In genomic region chr6:119174307-119175074, GRCm38 (mm10) we compare ENCODE assay signal across 8 mouse cellular contexts. TPM values are rescaled to one million over a fixed set of nuclear protein-coding genes. Genes with fewer than 3 reads are reported as not detected.
DNase-seq lines count a peak whose midpoint lies in the region; ATAC-seq lines count a peak whose summit lies in the region.

No protein-coding gene starts in this region.

- H3K9me3 ChIP-seq in kidney, embryonic 15.5 days (replicated peaks) = no peaks in the 10 kb centered on the region
- H3K9me3 ChIP-seq in embryonic facial prominence, embryonic 12.5 days = no peaks in the 10 kb centered on the region
- H3K9me3 ChIP-seq in hindbrain, embryonic 16.5 days (ENCODE audit: control insufficient read depth, low read length) = no peaks in the 10 kb centered on the region
- H3K9me3 ChIP-seq in midbrain, embryonic 16.5 days (replicated peaks; ENCODE audit: control insufficient read depth, low read length, poor library complexity, severe bottlenecking) = no peaks in the 10 kb centered on the region

- no peaks in the 10 kb centered on the region for H3K27me3 ChIP-seq in kidney, embryonic 15.5 days
- no peaks in the 10 kb centered on the region for H3K27me3 ChIP-seq in embryonic facial prominence, embryonic 12.5 days
- no peaks in the 10 kb centered on the region for H3K27me3 ChIP-seq in hindbrain, embryonic 16.5 days (replicated peaks; ENCODE audit: control insufficient read depth, insufficient read depth, low read length)
- no peaks in the 10 kb centered on the region for H3K27me3 ChIP-seq in midbrain, embryonic 16.5 days (ENCODE audit: control insufficient read depth, insufficient read depth, low read depth, low read length)

- H3K4me3 ChIP-seq in kidney, embryonic 15.5 days (replicated peaks) = peak overlapping the region; percentile 79
- peak overlapping the region; percentile 77 for H3K4me3 ChIP-seq in embryonic facial prominence, embryonic 12.5 days
- H3K4me3 ChIP-seq in hindbrain, embryonic 16.5 days (ENCODE audit: low read length) = peak overlapping the region; percentile 77
- H3K4me3 ChIP-seq in midbrain, embryonic 16.5 days (ENCODE audit: low read depth, low read length) = peak overlapping the region; percentile 88

- peaks cover 11% of the 10 kb centered on the region for H3K4me1 ChIP-seq in kidney, embryonic 15.5 days
- peaks cover 6% of the 10 kb centered on the region; the same call in 1 of the 2 replicates for H3K4me1 ChIP-seq in embryonic facial prominence, embryonic 12.5 days
- peaks cover 10% of the 10 kb centered on the region for H3K4me1 ChIP-seq in hindbrain, embryonic 16.5 days (ENCODE audit: control insufficient read depth, insufficient read depth, low read depth, low read length)
- H3K4me1 ChIP-seq in midbrain, embryonic 16.5 days (ENCODE audit: control insufficient read depth, insufficient read depth, low read length) = peaks cover 24% of the 10 kb centered on the region

- no peak overlapping the region for H3K27ac ChIP-seq in kidney, embryonic 15.5 days
- H3K27ac ChIP-seq in embryonic facial prominence, embryonic 12.5 days = 0 out of 2 replicates have a peak overlapping the region, but pooled peaks have one; percentile 77
- H3K27ac ChIP-seq in hindbrain, embryonic 16.5 days (ENCODE audit: low read depth, low read length) = peak overlapping the region; percentile 94
- H3K27ac ChIP-seq in midbrain, embryonic 16.5 days (ENCODE audit: low read length) = peak overlapping the region; percentile 94

- no peak overlapping the region for H3K9ac ChIP-seq in kidney, embryonic 15.5 days
- H3K9ac ChIP-seq in embryonic facial prominence, embryonic 12.5 days = no peak overlapping the region
- H3K9ac ChIP-seq in hindbrain, embryonic 16.5 days (ENCODE audit: low read depth, low read length) = peak overlapping the region; percentile 93
- 0 out of 2 replicates have a peak overlapping the region, but pooled peaks have one; percentile 8 for H3K9ac ChIP-seq in midbrain, embryonic 16.5 days (ENCODE audit: low read depth, low read length)

- H3K4me2 ChIP-seq in kidney, embryonic 15.5 days = peak overlapping the region; percentile 65
- H3K4me2 ChIP-seq in embryonic facial prominence, embryonic 12.5 days (replicated peaks) = peak overlapping the region; percentile 56
- peak overlapping the region; percentile 62 for H3K4me2 ChIP-seq in hindbrain, embryonic 16.5 days (ENCODE audit: low read length)
- peak overlapping the region; percentile 55 for H3K4me2 ChIP-seq in midbrain, embryonic 16.5 days (ENCODE audit: low read length)

- no peak for DNase-seq in kidney, adult 9 months
- DNase-seq in adrenal gland, adult 2 months = no peak
- DNase-seq in urinary bladder, postnatal 10 days (ENCODE audit: low spot score) = no peak
- DNase-seq in urinary bladder, postnatal 25 days (ENCODE audit: low spot score) = no peak

- no peaks in the 10 kb centered on the region for H3K36me3 ChIP-seq in kidney, embryonic 15.5 days
- H3K36me3 ChIP-seq in embryonic facial prominence, embryonic 12.5 days = no peaks in the 10 kb centered on the region
- no peaks in the 10 kb centered on the region for H3K36me3 ChIP-seq in hindbrain, embryonic 16.5 days (ENCODE audit: control insufficient read depth, insufficient read depth, low read length)
- H3K36me3 ChIP-seq in midbrain, embryonic 16.5 days (ENCODE audit: control insufficient read depth, insufficient read depth, low read length) = no peaks in the 10 kb centered on the region

- 54% methylated on average over 12 of the region's 12 CpGs for WGBS in kidney, embryonic 15.5 days
- 54% methylated on average over 12 of the region's 12 CpGs for WGBS in embryonic facial prominence, embryonic 12.5 days
- WGBS in hindbrain, embryonic 16.5 days = 53% methylated on average over 12 of the region's 12 CpGs
- 58% methylated on average over 12 of the region's 12 CpGs for WGBS in midbrain, embryonic 16.5 days

- peak; percentile 16; the same call in 1 of the 2 replicates for ATAC-seq in kidney, embryonic 15.5 days (replicated peaks; ENCODE audit: low FRiP score)
- 0 out of 2 replicates have a peak, but pooled peaks have one; percentile 16 for ATAC-seq in embryonic facial prominence, embryonic 12.5 days (ENCODE audit: insufficient number of reproducible peaks, insufficient read depth, low FRiP score, low TSS enrichment)
- ATAC-seq in hindbrain, embryonic 16.5 days = peak; percentile 22; the same call in 1 of the 2 replicates
- ATAC-seq in midbrain, embryonic 16.5 days = peak; percentile 61; the same call in 1 of the 2 replicates

RNA-seq across cellular contexts. Expression of gene Dcp1b, which starts 0.6 kb away (rescaled TPM):
- polyA plus RNA-seq in kidney, embryonic 15.5 days (2015; fragmentation: Nextera tagmentation; extraction: Ambion mirVana) = 7.3 and 8.3 TPM in 2 replicates
- polyA plus RNA-seq in embryonic facial prominence, embryonic 12.5 days (2016; fragmentation: Nextera tagmentation; extraction: Ambion mirVana) = 8.5 and 9.7 TPM in 2 replicates
- 10.6 and 11.8 TPM in 2 replicates for polyA plus RNA-seq in hindbrain, embryonic 16.5 days (2015; fragmentation: Nextera tagmentation; extraction: Ambion mirVana)
- polyA plus RNA-seq in midbrain, embryonic 16.5 days (2015; fragmentation: Nextera tagmentation; extraction: Ambion mirVana) = 13.4 and 13.8 TPM in 2 replicates
- 10 to 100 TPM in 1 of 2 experiments, 1 to 10 TPM in 1; 9.7 to 13.8 TPM for total RNA-seq in adrenal gland, adult 2 months (2021)
- polyA plus RNA-seq in adrenal gland, adult 2 months (2012; rRNA removed) = 27.4 and 27.8 TPM in 2 replicates

RNA-seq across cellular contexts. Expression of gene Cacna1c, which starts 21.7 kb away (rescaled TPM):
- 2.1 and 2.7 TPM in 2 replicates for polyA plus RNA-seq in kidney, embryonic 15.5 days (2015; fragmentation: Nextera tagmentation; extraction: Ambion mirVana)
- 10.2 and 11.9 TPM in 2 replicates for polyA plus RNA-seq in embryonic facial prominence, embryonic 12.5 days (2016; fragmentation: Nextera tagmentation; extraction: Ambion mirVana)
- 4.7 and 6.0 TPM in 2 replicates for polyA plus RNA-seq in hindbrain, embryonic 16.5 days (2015; fragmentation: Nextera tagmentation; extraction: Ambion mirVana)
- polyA plus RNA-seq in midbrain, embryonic 16.5 days (2015; fragmentation: Nextera tagmentation; extraction: Ambion mirVana) = 8.1 and 8.3 TPM in 2 replicates
- 10 to 100 TPM; 93.5 to 97.5 TPM for total RNA-seq in adrenal gland, adult 2 months (2021)
- polyA plus RNA-seq in adrenal gland, adult 2 months (2012; rRNA removed) = 23.3 and 36.7 TPM in 2 replicates

Comparison
In these comparisons a context has a peak if more than half of its experiments do, and no peak if none do; other contexts are left out.
1. H3K9ac ChIP-seq: peak in hindbrain, embryonic 16.5 days (single experiment) and midbrain, embryonic 16.5 days (single experiment); none in kidney, embryonic 15.5 days (single experiment) and embryonic facial prominence, embryonic 12.5 days (single experiment).
2. Peak in every context shown above with its lines, with median percentiles within 50 percentile points of each other: ATAC-seq, H3K4me2 ChIP-seq and H3K4me3 ChIP-seq.